Mouse (Mus musculus) lung, postnatal 36 days (tissue): Measurements from ENCODE around the gene Cry1.

ENCODE experiments used
- DNase-seq: peaks from one replicate; pipeline ENCODE4 v3.0.0; 2022; ENCODE audit warnings: mixed read lengths

Gene Cry1

DNA sequence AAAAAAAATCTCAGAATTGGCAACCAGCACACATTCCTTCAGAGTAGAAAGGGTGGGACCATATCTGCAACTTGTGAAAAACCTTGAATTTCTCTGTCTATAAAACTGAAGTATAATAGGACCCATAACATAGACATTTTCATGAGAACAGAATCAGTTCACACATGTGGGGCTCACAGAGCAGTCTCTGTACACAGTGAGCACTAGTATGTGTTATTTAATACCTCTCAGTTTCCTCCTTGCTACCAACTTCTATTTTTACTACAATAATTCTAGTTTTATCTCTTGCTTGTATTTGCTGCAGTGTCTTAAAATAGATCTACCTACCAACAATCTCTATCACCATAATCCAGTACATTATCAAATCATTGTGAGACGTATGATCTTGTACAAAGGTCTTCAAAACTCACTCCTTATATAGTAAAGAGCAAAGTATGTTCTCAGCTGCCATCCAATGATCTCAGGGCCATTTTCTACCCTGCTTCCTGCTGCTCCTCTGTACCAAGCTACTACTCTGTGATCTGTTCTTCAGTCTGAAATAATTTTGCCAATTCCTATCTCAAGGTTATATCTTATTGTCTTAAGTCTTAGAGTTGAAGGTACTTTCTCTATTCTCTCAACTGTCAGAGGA is 24.8 kb downstream of the Cry1 start:
- no peak for DNase-seq

DNA sequence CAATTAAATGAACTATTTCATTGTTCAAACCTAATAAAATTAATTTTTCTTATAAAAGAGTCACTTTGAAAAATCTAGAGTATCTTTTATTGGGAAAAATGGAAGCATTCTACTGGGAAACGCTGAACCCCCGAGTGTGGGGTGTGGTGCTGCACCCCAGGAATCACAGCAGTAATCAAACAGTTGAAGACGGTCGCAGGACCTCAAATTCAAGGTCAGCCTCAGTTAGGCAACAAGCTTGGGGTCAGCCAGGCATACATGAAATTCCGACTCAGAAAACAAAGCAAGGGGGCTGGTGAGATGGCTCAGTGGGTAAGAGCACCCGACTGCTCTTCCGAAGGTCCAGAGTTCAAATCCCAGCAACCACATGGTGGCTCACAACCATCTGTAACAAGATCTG is 27.4 kb downstream of the Cry1 start:
- no peak for DNase-seq

DNA sequence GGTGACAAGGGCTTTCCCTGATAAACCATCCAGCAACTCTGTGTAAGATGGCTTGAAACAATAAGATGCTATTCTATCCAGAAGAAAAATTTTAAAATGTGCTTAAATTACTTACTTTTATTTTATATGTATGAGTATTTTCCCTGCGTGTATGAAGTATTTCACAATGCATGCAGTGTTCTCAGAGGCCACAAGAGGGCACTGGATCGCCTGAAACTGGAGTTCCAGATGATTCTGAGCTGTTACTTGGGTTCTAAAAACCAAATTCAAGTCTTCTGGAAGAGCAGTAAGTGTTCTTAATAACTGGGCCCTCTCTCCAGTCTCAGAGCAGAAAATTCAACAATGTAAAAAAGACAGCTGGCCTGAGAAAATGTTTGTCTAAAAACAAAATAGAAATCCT is 30.7 kb downstream of the Cry1 start:
- DNase-seq: peak; percentile 78

DNA sequence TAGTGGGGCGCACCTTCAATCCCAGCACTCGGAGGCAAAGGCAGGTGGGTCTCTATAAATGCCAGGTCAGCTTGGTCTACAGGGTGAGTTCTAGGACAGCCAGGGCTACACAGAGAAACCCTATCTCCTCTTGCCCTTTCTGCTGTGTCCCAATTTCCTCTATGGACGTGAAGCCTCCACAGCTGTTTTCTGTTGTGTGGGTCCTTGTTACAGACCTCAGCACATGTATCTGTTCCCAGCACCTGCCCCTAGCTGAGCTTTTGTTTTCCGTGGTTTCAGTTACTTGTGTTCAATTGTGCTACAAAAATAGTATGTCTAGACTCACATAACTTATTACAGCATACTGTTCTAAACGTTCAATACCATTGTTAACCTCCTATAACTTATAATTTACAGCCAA is 35.6 kb downstream of the Cry1 start:
- DNase-seq: no peak

DNA sequence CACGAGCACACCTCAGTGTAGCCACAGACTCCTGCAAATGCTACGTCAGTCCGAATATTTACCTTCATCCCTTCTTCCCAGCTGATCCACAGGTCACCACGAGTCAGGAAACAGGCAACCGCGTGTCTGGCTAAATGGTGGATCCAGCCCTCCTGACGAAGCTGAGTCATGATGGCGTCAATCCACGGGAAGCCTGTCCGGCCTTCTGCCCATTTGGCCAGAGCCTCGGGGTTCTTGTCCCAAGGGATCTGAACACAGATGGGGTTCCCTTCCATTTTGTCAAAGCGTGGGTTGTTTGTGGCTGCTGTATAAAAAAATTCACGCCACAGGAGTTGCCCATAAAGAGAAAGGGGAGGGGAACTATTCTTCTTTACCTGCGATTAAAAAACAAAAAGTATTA is 38.6 kb downstream of the Cry1 start:
- no peak for DNase-seq

DNA sequence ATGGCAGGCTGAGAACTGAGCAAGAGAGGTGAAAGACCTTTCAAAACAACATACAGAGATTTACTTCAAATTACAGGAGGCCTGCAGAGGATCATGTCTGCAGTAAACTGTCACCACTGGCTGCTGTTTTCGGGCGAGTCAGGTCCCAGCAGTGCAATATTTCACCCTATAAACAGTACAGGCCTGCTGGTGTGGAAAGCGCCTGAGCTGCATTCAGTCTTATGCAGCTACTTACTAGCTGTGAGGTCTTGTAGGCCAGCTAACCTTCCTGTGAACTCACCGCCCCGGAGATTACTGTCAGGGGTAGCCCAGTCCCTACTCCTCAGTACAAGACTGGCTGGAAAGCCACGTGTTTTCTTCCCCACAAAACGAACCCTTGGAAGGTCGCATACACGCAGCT is 43.4 kb downstream of the Cry1 start:
- DNase-seq: no peak

DNA sequence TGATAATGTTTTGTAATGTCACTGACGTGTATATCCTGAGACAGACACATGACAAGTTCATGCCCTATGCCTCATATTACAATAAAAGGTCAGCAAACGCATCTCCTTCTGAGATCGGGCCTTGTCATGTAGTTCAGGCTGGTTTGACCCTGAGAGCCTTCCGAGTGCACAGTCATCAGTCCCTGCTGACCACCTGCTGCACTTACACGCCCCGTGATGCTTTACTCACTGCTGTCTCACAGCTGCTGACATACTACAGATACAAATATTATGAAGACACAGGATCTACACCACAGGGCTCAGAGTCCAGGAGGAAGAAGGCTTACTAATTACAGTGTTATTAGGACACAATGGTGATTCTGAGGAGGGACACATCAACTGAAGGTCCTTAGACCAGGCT is 48.3 kb downstream of the Cry1 start:
- DNase-seq: no peak

DNA sequence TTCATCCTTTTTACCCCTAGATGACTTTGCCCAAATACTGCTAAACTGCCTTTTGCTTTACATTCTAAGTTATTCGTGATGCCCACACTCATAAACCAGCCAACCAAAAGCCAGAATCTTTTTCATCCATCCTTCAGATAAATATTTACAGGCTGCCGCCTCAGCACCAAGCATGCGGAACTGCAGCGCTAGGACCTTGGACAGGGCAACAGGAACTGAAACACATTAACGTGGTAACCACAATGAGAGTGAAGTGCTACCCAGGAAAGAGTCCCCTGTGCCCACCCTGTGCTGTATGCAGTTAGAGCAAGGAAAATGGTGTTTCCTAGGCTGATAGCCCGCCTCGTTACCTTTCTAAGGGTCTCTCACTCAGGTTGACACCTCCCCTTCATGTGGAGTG is 56.4 kb downstream of the Cry1 start:
- DNase-seq: peak; percentile 55

DNA sequence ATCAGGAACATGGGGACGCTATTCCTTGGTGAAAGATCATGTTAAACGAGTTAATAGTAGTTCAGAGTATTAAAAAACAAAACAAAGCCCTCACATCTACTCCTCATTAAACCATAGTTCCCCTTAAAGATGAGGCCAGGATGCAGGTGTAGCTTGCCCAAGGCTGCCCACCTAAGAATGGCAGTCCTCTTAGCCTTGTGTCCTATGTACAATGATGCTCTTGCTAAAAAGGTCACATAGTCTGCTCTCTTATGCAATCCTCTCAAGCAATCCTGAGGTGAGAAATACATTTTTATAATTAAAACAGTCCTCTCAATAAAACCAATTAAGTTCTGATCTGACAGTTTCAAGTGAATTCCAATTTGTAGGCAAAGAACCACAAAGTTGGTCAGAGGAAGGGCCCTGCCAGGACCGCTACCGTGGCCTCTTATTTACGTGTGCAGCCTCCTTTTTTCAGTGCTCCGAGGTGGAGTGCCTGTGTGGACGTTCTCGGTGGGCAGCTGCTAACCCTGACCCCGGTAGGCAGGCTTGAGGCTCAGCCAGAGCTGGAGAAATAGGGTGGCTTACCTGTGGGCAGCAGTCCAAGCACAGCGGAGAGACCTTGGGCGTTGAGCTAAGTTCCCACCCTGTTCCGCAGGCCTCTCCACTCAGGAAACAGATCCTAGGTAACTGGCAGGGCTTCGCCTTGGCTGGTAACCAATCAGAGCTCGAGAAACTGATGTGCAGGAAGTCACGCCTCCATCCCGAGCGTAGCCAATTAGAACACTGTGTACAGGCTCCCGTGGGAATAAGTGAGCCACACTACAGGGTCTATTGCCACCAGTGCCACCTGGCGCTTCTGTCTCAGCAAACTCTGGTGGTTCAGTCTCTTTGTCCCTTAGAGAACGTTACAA is 57.2 kb downstream of the Cry1 start, which contains the start of gene Mterf2:
Gene Mterf2 (minus strand): TSS at position 633 of the 893 bp plus-strand sequence.
- peak; percentile 99 for DNase-seq

DNA sequence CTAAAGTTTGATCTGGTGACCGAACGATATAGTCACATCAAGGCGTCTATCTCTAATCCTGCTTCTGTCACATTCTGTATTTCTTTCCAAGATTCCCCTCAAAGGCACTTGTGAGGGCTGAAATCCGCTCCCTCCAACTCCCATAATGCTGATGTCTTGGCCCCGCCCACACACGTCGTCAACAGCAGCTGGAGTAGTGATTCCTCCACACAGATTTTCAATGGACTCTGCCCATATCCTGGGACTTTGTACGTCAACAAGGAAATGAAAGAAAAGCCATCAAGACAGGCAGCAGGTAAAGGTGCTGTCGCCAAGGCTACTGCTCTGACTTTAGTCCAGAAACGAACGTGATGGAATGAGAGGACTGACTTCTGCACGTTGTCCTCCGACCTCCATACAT is 59.7 kb downstream of the Cry1 start:
- DNase-seq: no peak

DNA sequence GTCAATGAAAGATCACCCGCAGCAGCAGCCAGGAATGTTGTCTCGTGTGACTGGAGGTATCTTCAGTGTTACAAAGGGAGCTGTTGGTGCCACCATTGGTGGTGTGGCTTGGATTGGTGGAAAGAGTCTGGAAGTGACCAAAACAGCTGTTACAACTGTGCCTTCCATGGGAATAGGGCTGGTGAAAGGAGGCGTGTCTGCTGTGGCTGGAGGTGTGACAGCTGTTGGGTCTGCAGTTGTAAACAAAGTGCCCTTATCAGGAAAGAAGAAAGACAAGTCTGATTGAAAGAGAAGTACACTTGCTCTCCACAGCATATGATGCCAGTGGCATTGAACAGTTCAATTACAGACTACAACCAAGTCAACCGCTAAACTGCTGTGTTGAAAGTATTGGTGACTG is 70.5 kb downstream of the Cry1 start:
- DNase-seq: no peak

DNA sequence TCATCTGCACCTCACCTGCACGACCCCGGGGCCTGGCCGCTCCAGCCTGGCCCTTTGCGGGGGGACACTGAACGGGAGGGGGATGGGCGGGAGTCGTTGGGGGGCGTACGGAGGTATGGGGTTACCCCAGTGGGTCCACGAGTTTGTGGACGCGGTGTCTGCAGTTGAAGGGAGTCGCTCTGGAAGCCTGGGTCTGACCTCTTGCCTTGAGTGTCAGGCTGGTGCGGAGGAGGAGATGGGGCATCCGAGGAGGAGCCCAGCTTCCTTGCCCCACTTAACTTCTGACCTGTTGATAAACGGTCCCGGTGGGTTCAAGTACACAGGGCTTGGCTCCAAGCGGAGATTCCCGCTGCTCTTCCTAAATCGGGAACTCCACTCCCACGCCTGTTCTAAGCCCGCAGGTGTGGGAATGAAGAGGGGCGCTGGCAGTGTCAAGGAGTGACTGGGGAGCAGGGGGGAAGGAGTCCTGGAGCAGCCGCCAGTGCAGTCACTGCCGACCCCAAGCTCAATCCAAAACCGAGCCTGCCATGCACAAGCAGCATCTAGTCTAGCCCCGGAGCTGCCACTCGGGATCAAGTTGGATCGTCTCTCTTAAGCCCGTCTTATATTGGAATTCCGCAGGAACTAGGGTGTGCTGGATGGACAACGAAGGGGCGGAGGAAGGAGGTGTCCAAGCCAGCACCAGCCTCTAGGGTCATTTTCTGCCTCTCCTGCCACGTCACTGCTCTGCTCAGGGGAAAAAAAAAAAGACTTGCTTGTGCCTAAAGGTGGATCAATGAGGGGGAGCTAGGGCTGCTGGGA is 81.6 kb downstream of the Cry1 start:
- peak; percentile 25 for DNase-seq

DNA sequence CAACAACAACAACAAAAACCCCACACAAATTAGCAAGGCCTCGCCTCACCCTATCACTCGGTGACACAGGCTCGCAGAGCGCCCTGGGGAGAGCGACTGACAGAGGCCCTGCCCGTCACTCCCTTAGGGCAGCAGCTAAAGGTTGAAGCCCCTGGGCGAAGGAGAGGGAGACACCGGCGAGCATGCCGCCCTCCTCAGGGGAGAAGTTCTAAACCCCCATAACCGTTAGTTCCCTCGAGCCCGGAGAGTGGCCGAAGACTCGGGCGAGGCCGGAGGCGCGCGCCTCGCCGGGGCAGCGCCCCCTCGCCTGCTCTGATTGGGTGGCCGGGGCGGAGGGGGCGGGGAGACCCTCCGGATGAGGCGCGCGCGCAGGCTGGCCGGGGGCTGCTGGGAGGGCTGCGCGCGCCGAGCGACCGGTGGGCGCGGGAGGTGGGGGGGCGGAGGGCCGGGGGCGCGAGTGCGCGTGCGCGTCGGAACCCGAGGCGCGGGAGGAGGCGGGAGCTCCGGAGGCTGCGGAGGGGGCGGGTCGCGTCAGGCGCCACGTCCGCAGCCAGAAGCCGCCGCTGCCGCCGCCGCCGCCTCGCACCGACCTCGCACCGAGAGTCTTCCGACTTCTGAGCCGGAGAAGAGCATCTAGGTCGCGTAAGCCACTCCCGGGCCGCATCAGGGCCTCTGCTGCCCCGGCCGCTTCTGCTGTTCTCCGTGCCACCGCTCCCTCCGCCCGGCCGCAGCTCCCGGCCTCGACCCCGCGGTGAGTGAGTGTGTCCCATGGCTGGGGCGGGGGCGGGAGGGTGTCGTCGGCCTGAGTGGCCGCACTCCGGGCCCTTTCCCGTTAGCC is 82.4 kb downstream of the Cry1 start, which contains the start of the genes Fhl4 and Tmem263:
Gene Fhl4 (minus strand): TSS at position 249 of the 838 bp plus-strand sequence.
Gene Tmem263 (plus strand): TSS at position 381 of the 838 bp plus-strand sequence.
- DNase-seq: peak; percentile 82

DNA sequence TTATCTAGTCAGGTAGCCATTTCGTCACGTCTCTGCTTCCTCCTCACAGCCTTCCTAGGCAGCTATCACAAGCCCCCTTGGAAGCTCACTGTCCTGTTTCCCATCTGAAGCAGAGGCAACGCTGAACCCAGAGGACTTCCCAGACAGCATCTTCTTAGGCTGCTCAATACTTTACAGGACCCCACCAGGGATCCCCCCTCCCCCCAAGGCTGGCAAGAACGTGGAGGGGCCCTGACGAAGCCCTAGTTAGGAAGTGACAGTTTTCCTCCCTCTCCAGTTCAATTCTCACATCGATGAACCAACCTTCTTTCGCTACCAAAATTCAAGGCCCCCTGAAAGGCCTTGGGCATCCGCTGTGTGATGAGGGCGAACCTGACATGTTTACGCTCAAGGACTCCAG is 83.0 kb downstream of the Cry1 start:
- peak; percentile 8 for DNase-seq
